Mouse (Mus musculus) cerebral cortex, adult 2 months (tissue): ENCODE results near the gene Aldh1l1.

Source experiments
- WGBS: fragments of 180-500 bp; shearing (Covaris S2); methylation state at CpG from one replicate; pipeline ENCODE4 v1.1.7; 2018; 5-methylcytosine and 5-hydroxymethylcytosine counted together

Aldh1l1 gene

GRCm38 (mm10) chr6:90486176-90486921 lies at the start of gene Aldh1l1:
Aldh1l1 (plus strand) TSS chr6:90486427.
- 54% methylated on average over 12 of the region's 12 CpGs for WGBS

DNA sequence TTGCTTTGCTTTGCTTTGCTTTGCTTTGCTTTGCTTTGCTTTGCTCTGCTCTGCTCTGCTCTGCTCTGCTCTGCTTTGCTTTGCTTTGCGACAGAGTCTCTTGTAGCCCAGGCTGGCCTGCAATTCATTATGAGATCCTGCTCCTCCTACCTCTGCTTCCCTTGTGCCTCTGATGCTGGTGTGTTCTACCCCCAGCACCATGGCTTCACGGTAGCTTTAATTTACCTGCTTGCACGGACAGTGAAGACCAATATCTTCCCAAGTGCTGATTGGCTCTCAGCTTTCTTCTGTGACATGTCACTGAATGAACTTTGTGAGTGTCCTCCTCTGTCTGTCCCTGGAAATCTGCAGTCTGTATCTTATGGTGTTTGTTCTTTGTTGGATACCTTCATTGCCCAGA lies 49.2 kb upstream of the Aldh1l1 start:
- WGBS, result 91% methylated on average over 3 of the region's 3 CpGs

- WGBS, result 73% methylated on average over 4 of the region's 4 CpGs
Measured at GRCm38 (mm10) chr6:90446883-90447282, 39.3 kb upstream of the Aldh1l1 start.

DNA sequence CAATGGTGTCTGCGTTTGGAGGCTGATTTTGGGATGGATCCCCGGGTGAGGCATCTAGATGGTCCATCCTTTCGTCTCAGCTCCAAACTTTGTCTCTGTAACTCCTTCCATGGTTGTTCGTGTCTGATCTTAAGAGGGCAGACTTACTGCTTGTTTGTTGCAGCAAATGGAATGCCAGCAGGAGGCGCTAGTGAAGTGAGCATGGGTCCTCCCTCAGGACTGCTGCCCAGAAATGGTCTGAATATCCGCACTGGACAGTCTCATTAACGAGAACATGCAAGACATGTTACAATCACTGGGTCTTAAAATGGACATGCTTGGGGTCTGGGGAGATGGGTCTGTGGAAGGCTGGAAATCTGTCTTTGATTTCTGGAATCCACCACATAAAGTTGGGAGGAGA lies 36.0 kb upstream of the Aldh1l1 start:
- WGBS, result 31% methylated on average over 7 of the region's 7 CpGs

DNA sequence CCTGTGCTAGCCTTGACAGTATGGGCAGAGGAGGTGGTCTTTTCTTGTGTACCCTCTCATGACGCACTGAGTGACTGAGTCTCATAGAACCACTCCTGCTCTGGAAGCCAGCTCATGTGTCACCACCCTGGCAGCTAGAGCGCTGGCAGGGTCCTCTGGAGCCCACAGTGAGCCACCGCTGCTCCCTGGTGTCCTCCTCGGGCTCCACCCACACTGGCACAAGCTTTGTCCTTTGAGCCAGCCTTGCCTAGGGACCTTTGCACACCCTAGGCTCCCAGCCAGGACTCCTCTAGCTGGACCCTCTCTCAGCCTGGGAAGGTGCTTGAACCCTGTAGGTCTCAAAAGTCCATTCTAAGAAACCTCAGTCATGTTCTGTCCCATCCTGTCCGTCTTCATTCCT lies 35.5 kb upstream of the Aldh1l1 start:
- 66% methylated on average over 5 of the region's 5 CpGs for WGBS

DNA sequence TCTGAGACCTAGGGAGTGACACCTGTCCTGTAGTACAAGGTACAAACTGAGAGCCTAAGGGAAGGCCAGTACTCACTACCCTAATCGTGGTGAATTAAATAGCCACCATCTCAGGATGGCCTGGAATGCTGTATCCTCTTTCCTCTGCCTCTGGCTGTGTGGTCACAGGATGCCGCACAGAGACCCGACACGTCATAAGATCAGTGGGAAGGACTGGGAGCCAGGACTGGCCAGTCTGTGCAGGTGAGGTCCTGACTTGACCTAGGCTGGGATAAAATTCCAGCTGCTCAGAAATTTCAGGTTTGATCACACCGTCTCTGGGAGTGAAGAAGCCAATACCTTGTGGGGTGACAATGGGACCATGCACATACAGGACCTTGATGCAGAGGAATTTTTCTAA lies 34.7 kb upstream of the Aldh1l1 start:
- WGBS, result 93% methylated on average over 5 of the region's 5 CpGs

GRCm38 (mm10) chr6:90453751-90454150 lies 32.5 kb upstream of the Aldh1l1 start:
- WGBS, result 94% methylated on average over 5 of the region's 5 CpGs

GRCm38 (mm10) chr6:90457421-90457820 lies 28.8 kb upstream of the Aldh1l1 start:
- 88% methylated on average over 2 of the region's 2 CpGs for WGBS

DNA sequence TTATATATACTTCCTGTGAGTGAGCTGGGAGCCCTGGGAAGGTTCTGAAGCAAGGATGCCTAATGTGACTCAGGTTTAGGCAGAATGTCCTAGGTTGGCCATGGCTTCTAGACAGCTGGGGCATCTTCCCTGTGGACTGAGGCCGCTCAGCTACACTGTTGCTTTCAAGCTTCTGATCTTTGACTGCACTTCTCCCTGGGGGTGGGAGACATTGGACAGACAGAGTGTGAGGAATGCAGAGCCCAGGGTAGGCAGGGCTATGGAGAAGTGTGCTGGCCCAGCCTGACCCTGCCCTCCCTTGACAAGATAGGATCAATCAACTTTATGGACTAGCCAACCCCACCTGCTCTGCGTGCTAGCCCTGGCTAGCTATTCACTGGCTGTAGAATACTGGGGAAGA lies 25.0 kb upstream of the Aldh1l1 start:
- 85% methylated on average over 2 of the region's 2 CpGs for WGBS

GRCm38 (mm10) chr6:90461771-90462170 lies 24.5 kb upstream of the Aldh1l1 start:
- WGBS, result 40% methylated on average over 12 of the region's 12 CpGs

- WGBS, result 1% methylated on average over 70 of the region's 70 CpGs
Measured at GRCm38 (mm10) chr6:90462181-90462706, 24.0 kb upstream of the Aldh1l1 start, which contains the start of gene Klf15. Klf15 (plus strand) TSS chr6:90462576.

DNA sequence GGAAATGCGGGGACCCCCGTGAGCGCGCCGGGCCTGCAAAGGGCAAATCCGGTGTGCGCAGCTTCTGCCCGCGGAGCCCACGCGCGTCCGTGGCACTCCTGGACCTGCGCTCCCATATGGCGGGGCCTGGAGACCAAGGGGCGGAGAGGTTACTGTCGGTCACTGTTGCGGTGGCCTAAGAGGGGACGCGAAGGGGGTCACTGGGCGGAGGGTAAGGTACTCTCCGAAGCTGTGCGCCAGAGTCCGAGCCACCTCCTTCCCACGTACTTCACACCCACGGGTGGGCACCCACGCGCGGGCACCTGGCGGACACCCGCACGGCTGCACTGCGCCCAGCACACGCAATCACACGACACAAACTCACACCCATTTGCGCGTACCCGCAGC lies 23.4 kb upstream of the Aldh1l1 start:
- 0% methylated on average over 38 of the region's 38 CpGs for WGBS

DNA sequence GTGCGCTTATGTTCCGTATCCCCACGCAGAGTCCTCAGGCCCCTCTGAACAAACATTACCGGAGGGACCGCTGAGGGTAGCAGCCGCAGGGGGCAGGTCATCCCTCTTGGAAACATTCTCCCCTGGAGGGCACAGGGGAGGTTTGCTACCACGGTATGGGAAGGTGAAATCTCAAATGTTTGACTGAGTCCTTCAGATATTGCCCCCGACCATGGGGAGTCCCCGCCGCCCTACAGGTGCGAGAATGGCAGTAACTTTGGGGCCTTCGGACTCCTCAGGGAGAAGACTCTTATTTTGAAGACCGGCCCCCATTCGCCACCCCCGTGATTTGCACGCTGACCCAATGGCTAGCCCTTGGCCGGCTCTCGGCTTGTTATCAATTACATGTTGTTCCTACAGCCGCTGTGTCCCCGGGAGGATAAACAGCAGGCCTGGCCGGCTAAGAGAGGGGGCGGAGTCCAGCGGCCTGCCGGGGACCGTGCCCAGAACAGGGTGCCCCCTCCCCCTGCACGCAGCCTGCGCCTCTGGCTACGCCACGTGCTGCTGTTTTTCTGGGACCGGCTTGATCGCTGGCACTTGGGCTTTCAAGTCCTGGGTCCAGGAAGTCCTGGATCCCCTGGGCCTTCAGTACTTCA lies 22.9 kb upstream of the Aldh1l1 start:
- 2% methylated on average over 31 of the region's 31 CpGs for WGBS

GRCm38 (mm10) chr6:90463890-90464421 lies 22.3 kb upstream of the Aldh1l1 start:
- 52% methylated on average over 7 of the region's 7 CpGs for WGBS

DNA sequence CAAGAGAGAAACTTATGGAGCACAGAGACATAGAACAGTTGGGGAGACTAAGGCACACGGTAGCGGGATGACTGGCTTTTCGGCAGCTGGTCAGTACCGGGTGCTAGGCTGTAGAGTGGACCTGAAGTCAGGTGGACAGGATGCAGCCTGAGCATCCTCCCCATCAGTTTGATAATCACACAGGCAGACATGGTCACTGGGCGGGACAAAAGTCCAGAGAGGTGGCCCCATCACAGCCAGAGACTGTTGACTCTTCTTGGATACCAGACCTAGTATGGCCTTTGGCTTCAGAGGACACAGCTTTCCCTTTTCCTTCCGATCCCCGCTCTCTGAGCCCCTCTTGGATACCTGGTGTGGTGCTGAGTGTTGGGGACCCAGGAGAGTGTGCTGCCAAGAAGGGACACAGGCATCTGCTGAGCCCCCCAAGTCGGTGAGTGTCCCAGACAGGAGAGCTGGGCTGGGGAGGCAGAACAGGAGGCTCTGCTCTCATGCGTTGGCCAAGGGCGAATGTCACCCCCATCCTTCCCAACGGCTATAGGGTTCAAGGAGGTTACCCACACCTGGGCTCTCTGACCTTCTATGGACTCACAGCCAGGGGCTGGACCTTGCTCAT lies 21.1 kb upstream of the Aldh1l1 start:
- WGBS, result 90% methylated on average over 11 of the region's 11 CpGs

- 70% methylated on average over 10 of the region's 10 CpGs for WGBS
Measured at GRCm38 (mm10) chr6:90466079-90466478, 20.1 kb upstream of the Aldh1l1 start.

- WGBS, result 93% methylated on average over 12 of the region's 12 CpGs
Measured at GRCm38 (mm10) chr6:90466847-90467410, 19.3 kb upstream of the Aldh1l1 start.

DNA sequence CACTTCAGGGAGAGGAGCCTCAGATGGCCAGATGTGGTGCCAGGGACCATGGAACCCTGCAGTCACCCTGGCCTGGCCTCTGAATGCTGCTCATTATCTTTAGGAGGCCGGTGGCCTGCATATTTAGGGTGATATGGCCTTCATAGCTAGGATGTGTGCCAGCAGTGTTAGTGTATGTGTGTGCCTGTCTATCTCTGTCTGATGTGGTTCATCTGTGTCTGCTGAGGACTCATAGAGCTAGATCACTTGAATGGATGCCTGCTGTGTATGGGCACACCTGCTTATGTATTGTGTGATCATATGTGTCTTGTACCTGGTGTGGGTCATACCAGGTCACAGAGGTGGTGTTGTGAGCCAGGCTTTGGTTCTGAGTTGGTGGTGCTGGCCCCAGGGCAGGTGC lies 18.0 kb upstream of the Aldh1l1 start:
- WGBS, result 48% methylated on average over 1 of the region's 1 CpGs

DNA sequence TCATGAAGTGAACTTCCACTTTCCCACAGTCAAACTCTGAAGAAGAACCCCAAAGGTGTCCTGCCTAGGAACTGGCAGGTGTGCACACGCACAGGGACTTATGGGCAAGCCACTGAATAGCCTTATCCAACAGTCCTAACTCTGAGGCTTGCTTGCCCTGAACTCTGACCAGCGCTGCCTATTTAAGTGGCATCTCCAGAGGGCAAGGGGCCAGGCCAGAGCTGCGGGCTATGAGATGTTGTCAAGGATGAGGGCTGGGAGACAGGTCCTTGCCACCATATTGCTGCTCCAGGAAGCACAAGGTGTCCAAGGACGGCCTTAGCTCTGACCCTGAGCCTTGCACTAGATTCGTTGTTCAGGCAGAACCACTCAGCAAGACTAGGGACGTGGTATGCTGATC lies 17.2 kb upstream of the Aldh1l1 start:
- 92% methylated on average over 6 of the region's 6 CpGs for WGBS

- WGBS, result 88% methylated on average over 2 of the region's 2 CpGs
Measured at GRCm38 (mm10) chr6:90470255-90470654, 16.0 kb upstream of the Aldh1l1 start.

- 36% methylated on average over 12 of the region's 12 CpGs for WGBS
Measured at GRCm38 (mm10) chr6:90470947-90471541, 15.2 kb upstream of the Aldh1l1 start.

- 85% methylated on average over 4 of the region's 4 CpGs for WGBS
Measured at GRCm38 (mm10) chr6:90472079-90472478, 14.1 kb upstream of the Aldh1l1 start.
